Mouse (Mus musculus): ENCODE measurements around the gene Iffo2. TPM values are rescaled to one million over a fixed set of nuclear protein-coding genes. Genes with fewer than 3 reads are reported as not detected.

Iffo2 gene
- polyA plus RNA-seq, 1 experiment from 2014 or later, result 2.8 TPM

DNA sequence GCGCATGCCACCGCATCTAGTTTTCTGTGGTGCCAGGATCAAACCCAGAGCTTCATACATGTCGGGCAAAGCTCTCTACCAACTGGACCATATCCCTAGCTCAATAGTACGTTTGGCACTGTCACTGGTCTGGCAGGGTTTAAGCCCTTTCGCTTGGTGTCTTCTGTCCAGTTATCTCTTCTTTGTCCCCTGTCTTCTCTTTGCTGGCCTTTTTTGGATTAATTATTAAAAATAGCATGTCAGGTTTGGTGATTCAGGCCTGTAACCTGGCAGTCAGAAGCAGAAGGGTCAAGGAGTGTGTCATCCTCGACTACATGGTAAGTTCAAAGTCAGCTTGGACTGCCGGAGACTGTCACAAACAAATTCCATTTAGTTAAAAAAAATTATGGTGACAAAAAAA, 10.4 kb downstream of the Iffo2 start:
- Histone ChIP-seq H3K27ac (no peak overlapping the region), H3K4me3 (no peak overlapping the region), H3K27me3 (ENCODE audit: low read depth, poor library complexity, severe bottlenecking) (no peaks in the 10 kb centered on the region), H3K4me1 (peaks cover 4% of the 10 kb centered on the region), H3K36me3 (no peaks in the 10 kb centered on the region), H3K9me3 (replicated peaks) (no peaks in the 10 kb centered on the region)
- DNase-seq (ENCODE audit: low spot score), result no peak
- WGBS, result 93% methylated on average over 7 of the region's 7 CpGs

DNA sequence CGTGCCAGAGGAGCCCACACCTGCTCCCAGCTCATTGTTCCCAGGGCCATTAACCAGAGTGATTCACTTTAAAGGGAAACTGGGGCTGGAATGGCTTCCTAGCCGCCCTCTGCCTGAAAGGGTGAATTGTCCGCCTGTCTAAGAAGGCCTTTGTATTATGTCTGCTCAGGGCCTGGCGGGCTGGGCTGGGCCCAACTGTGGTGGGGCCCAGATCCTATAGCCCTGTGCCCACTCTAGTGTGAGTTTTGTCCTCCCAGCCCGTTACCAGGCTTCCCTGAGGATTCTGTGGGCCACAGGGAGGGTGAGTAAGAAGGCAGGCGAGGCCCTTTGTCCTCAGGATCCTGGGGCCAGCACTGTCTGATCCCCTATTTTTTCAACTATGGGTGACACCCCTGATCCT, 15.4 kb downstream of the Iffo2 start:
- Histone ChIP-seq H3K4me1 (no peaks in the 10 kb centered on the region), H3K27ac (peak overlapping the region; percentile 3; the same call in 1 of the 2 replicates), H3K36me3 (no peaks in the 10 kb centered on the region), H3K27me3 (ENCODE audit: low read depth, poor library complexity, severe bottlenecking) (no peaks in the 10 kb centered on the region), H3K4me3 (no peak overlapping the region), H3K9me3 (replicated peaks) (no peaks in the 10 kb centered on the region)
- DNase-seq (ENCODE audit: low spot score), result no peak
- 80% methylated on average over 6 of the region's 6 CpGs for WGBS

DNA sequence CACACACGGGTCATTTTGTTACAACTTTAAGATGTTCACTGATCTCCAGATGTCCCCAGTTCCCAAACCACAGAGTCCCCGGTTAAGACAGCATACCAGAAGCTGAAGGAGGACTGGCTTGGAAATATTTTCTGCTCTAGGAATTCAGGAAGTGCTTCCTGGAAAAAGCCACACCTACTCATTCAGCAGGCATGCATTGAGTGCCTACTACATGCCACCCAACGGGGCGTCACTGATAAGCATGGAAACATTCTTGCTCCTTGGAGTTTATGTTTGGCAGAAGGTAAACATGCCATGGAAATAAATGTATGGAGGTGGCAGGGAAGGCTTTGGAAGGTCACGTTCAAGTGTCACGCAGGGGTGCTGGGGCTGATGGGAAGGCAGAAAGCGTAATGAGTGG, 19.1 kb downstream of the Iffo2 start:
- DNase-seq (ENCODE audit: low spot score), result no peak
- H3K4me1 ChIP-seq, result no peaks in the 10 kb centered on the region
- no peak overlapping the region for H3K4me3 ChIP-seq
- H3K27me3 ChIP-seq (ENCODE audit: low read depth, poor library complexity, severe bottlenecking), result no peaks in the 10 kb centered on the region
- no peaks in the 10 kb centered on the region for H3K36me3 ChIP-seq
- H3K9me3 ChIP-seq (replicated peaks), result no peaks in the 10 kb centered on the region
- no peak overlapping the region for H3K27ac ChIP-seq
- WGBS, result 86% methylated on average over 7 of the region's 7 CpGs

DNA sequence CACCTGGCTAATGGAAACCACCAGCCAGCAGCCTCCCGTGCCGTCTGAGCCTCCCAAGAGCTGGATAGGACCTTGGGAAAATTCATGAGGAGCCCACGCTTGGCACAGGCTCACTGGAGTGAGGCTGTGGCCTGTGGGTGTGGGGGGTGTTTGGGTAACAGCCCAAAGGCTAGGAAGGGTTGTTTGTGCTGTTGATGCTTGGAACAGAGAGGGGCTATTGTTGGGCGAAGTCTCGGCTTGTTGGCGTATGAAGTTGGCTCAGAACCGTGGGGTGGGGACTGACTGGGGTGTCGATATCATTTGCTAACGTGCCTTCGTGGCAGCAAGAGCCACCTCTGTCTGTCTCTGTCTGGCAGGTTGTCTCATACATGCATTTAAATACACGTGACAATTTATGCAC, 24.9 kb downstream of the Iffo2 start:
- 89% methylated on average over 11 of the region's 11 CpGs for WGBS
- no peaks in the 10 kb centered on the region for H3K27me3 ChIP-seq (ENCODE audit: low read depth, poor library complexity, severe bottlenecking)

DNA sequence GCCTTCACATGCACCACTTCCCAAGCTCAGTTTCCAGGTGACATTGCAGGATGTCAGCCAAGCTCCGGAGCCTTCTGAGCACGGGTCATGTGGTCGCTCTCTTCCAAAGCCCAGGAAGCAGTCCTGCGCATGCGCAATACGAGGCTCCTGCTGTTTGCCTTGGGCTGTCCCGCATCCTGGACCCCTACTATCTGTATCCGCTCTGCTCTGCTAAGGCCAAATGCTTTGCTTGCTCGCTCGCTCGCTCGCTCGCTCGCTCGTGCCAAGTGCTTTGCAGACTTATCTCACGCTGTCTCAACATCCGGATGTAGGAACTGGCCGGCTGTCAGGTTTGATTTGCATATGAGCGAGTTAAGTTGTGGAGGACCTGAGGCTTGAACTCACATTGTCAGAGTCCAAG, 25.6 kb downstream of the Iffo2 start:
- WGBS, result 75% methylated on average over 19 of the region's 19 CpGs
- no peak for DNase-seq (ENCODE audit: low spot score)
- no peak overlapping the region for H3K4me3 ChIP-seq

More for the DNA sequence above, 24.9 kb downstream of the Iffo2 start:
- no peaks in the 10 kb centered on the region for H3K36me3 ChIP-seq
- H3K9me3 ChIP-seq (replicated peaks), result no peaks in the 10 kb centered on the region
- no peak overlapping the region for H3K27ac ChIP-seq
- no peaks in the 10 kb centered on the region for H3K4me1 ChIP-seq
- no peak for DNase-seq (ENCODE audit: low spot score)
- no peak overlapping the region for H3K4me3 ChIP-seq

DNA sequence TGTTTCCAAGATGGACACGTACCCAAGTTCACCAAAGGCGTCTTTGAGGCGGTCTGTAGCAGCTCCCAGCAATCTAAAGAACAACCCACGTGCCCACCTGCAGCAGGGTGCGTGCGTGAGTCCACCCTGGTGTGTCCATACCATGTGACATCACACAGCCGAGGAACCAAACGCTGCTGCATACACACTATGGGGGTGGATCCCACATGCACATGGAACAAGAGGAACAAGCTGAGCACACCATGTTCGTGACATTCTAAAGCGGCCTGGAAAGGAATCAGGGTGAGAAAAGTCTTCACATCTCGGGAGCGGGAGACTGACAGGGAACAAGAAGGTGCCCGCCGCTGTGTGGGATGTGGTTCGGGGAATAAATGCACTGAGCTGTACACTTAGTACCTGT, 38.0 kb downstream of the Iffo2 start:
- no peaks in the 10 kb centered on the region for H3K36me3 ChIP-seq
- no peak for DNase-seq (ENCODE audit: low spot score)
- H3K27me3 ChIP-seq (ENCODE audit: low read depth, poor library complexity, severe bottlenecking), result peaks cover 28% of the 10 kb centered on the region; the same call in 1 of the 2 replicates
- H3K4me1 ChIP-seq, result peaks cover 4% of the 10 kb centered on the region; the same call in 1 of the 2 replicates
- WGBS, result 88% methylated on average over 15 of the region's 15 CpGs
- H3K27ac ChIP-seq, result no peak overlapping the region
- no peaks in the 10 kb centered on the region for H3K9me3 ChIP-seq (replicated peaks)
- H3K4me3 ChIP-seq, result no peak overlapping the region

More for the DNA sequence above, 25.6 kb downstream of the Iffo2 start:
- H3K36me3 ChIP-seq, result no peaks in the 10 kb centered on the region
- H3K4me1 ChIP-seq, result no peaks in the 10 kb centered on the region
- no peak overlapping the region for H3K27ac ChIP-seq
- no peaks in the 10 kb centered on the region for H3K9me3 ChIP-seq (replicated peaks)
- H3K27me3 ChIP-seq (ENCODE audit: low read depth, poor library complexity, severe bottlenecking), result no peaks in the 10 kb centered on the region

DNA sequence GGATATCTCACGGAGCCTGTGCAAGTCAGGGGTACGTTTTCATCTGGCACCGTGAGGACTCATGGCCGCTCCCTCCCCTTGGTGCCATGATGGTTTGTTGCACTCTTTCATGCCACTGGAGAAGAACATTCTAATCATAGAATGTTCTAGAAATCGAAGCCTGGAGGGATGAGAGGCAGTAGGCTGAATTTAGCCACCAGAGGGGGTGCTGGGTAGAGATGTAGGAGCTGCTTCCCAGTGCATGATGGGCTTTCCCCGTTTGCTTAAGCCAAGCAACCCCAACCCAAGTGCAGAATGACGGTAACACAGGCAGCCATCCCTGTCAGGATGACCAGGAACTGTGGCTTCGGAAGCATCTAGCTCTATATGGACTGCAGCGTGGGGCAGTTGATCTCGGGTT, 40.4 kb downstream of the Iffo2 start:
- Histone ChIP-seq H3K36me3 (no peaks in the 10 kb centered on the region), H3K4me3 (no peak overlapping the region), H3K4me1 (peaks cover 27% of the 10 kb centered on the region), H3K9me3 (replicated peaks) (no peaks in the 10 kb centered on the region), H3K27me3 (ENCODE audit: low read depth, poor library complexity, severe bottlenecking) (peaks cover 29% of the 10 kb centered on the region; the same call in 1 of the 2 replicates), H3K27ac (no peak overlapping the region)
- DNase-seq (ENCODE audit: low spot score), result no peak
- 82% methylated on average over 10 of the region's 10 CpGs for WGBS

DNA sequence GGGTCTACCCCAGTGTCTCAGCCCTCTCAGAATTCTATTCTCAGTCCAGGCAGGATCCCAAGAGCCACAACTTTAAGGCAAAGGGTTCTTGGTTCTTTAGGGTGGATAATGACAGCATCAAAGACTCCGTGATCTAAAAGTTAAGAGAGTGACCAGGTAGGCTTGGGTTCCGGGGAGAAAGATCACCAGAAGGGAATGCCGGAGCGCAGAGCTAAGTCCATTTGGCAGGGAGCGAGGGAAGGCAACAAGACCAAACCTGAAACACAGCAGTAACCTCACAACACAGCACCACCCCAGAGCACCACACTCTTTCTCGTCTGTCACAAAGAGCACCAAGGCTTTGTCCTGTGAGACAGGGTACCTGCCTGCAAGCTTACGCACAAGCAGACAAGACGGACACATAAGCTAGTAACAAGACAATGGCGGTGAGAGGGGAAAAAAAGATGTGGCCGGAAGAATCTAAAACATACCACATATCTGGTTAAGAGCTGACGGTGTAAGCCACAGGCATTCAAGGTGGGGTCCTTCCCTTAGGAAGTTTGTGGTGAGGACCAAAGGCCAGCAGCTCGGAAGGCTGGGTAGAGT, 42.7 kb downstream of the Iffo2 start:
- peaks cover 45% of the 10 kb centered on the region for H3K4me1 ChIP-seq
- H3K36me3 ChIP-seq, result no peaks in the 10 kb centered on the region
- 0 out of 2 replicates have a peak overlapping the region, but pooled peaks have one; percentile 4 for H3K4me3 ChIP-seq
- 84% methylated on average over 12 of the region's 12 CpGs for WGBS
- peaks cover 27% of the 10 kb centered on the region; the same call in 1 of the 2 replicates for H3K27me3 ChIP-seq (ENCODE audit: low read depth, poor library complexity, severe bottlenecking)
- peak overlapping the region; percentile 86 for H3K27ac ChIP-seq
- no peaks in the 10 kb centered on the region for H3K9me3 ChIP-seq (replicated peaks)
- no peak for DNase-seq (ENCODE audit: low spot score)

DNA sequence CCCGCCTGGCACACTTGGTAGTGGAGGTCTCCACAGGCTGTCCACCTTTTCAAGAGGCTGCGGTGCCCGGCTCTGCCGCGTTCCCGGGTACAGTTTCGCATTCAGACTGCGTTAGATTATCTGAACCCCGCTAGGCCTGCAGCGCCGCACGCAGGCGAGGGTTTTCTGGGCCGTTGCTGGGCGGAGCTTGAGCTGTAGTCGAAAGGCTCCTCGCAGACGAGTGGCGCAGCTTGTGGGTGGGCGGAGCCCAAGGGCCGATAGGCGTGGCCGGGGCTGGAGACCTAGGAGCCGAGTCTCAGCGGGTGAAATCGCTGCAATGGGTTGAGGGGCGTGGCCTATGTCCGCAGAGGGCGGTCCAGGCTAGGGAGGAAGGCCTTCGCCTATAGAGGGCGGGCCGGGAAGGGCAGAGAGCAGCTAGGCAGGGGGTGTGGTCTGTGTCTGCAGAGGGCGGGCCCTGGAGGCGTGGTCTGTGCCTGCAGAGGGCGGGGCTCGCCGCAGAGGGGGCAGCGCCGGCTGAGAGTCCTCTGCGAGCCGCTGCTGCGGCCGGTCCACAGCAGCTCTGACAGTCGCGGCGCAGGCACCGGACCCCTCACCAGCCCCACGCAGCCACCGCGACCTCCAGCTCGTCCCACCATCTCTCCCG, 43.9 kb downstream of the Iffo2 start:
- under 1% methylated on average over 48 of the region's 52 CpGs for WGBS
- H3K9me3 ChIP-seq (replicated peaks), result no peaks in the 10 kb centered on the region
- peak overlapping the region; percentile 92 for H3K4me3 ChIP-seq
- no peaks in the 10 kb centered on the region for H3K36me3 ChIP-seq
- H3K27ac ChIP-seq, result peak overlapping the region; percentile 86
- DNase-seq (ENCODE audit: low spot score), result peak; percentile 98
- peaks cover 20% of the 10 kb centered on the region; the same call in 1 of the 2 replicates for H3K27me3 ChIP-seq (ENCODE audit: low read depth, poor library complexity, severe bottlenecking)
- peaks cover 57% of the 10 kb centered on the region for H3K4me1 ChIP-seq

DNA sequence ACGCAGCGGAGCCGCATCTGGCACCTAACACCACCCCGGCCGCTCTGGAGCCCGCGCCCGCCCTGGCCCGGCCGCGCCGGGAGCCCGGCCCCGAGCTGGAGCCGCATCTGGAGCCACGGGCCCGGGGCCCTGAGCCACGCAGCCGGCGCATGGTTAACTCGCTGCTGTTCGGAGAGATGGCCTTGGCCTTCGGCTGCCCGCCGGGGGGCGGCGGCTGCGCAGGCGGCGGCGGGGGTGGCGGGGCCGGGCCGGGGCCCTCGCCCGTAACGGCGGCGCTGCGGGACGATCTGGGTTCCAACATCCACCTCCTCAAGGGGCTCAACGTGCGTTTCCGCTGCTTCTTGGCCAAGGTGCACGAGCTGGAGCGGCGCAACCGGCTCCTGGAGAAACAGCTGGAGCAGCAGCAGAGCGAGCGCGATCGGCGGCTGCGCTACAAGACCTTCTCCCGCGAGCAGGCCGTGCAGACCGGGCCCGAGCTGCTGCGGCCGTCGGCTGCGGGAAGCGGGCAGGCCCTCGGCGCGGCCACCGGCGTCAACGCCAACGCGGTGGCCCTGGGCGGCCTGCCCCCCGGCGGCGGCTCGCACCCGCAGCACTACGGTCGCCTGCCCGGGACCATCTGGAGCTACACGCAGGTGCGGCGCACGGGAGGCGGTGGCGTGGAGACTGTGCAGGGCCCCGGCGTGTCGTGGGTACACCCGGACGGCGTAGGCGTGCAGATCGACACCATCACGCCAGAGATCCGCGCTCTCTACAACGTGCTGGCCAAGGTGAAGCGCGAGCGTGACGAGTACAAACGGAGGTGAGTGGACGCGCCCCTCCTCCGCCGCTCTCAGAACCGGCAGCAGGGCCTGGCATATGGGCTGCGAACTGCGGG, 44.7 kb downstream of the Iffo2 start:
- Histone ChIP-seq H3K27ac (peak overlapping the region; percentile 86), H3K4me3 (peak overlapping the region; percentile 92), H3K9me3 (replicated peaks) (no peaks in the 10 kb centered on the region), H3K36me3 (no peaks in the 10 kb centered on the region), H3K27me3 (ENCODE audit: low read depth, poor library complexity, severe bottlenecking) (peaks cover 16% of the 10 kb centered on the region; the same call in 1 of the 2 replicates), H3K4me1 (peaks cover 65% of the 10 kb centered on the region)
- peak; percentile 69 for DNase-seq (ENCODE audit: low spot score)
- WGBS, result under 1% methylated on average over 111 of the region's 111 CpGs

DNA sequence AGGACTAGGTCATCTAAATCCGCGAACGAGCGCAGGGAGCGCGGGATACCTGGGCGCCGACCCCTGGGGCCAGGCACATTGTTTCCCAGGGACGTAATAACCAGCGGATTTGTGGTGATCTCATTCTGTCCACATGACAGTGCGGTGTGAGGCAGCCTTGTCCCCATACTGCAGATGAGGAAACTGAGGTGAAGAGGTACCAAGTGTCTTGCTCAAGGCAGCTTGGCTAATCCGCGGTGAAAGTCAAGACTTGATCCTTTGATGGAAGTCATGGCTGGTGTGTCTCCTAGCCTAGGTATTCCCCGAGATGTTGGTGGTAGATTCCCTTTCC, 45.3 kb downstream of the Iffo2 start:
- 12% methylated on average over 14 of the region's 14 CpGs for WGBS
- H3K36me3 ChIP-seq, result no peaks in the 10 kb centered on the region
- peak overlapping the region; percentile 92 for H3K4me3 ChIP-seq
- peak; percentile 57 for DNase-seq (ENCODE audit: low spot score)
- H3K9me3 ChIP-seq (replicated peaks), result no peaks in the 10 kb centered on the region
- peaks cover 13% of the 10 kb centered on the region; the same call in 1 of the 2 replicates for H3K27me3 ChIP-seq (ENCODE audit: low read depth, poor library complexity, severe bottlenecking)
- peak overlapping the region; percentile 86 for H3K27ac ChIP-seq
- H3K4me1 ChIP-seq, result peaks cover 71% of the 10 kb centered on the region

DNA sequence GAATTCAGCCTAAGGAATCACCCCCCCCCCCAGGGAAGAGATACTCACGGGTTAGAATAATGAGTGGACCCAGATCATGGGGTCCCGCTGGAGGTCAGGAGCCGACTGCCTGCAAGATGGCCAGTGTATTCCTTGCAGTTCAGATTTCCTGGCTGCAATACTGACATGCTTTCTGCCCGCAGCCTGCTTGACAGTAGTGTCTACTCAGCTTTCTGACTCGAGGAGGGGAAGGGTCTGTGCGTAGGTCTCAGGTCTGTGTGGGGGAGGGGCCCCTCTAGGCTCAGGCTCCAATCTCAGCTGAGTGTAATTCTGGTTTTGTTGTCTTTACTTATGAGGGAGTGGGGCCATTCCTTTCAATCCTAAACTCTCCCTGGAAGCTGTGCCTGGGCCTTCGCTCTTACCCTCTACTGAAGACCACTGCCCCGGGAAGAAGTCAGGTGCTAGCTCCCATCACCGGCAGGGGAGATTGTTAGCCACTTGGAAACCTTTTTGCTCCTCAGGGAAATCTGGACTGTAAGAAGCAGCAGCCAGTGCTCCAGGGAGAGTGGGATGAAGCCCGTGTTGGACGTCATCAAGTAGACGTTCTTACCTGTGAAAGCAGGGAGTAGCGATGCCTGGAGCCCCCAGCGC, 46.0 kb downstream of the Iffo2 start:
- DNase-seq (ENCODE audit: low spot score), result no peak
- Histone ChIP-seq H3K27me3 (ENCODE audit: low read depth, poor library complexity, severe bottlenecking) (peaks cover 13% of the 10 kb centered on the region; the same call in 1 of the 2 replicates), H3K36me3 (no peaks in the 10 kb centered on the region), H3K9me3 (replicated peaks) (no peaks in the 10 kb centered on the region), H3K4me1 (peaks cover 78% of the 10 kb centered on the region), H3K27ac (peak overlapping the region; percentile 38; the same call in 1 of the 2 replicates), H3K4me3 (peak overlapping the region; percentile 92)
- WGBS, result 52% methylated on average over 14 of the region's 14 CpGs
